Mouse (Mus musculus) CH12.LX (cell line): Measurements from ENCODE around the gene Gm20390. TPM values are rescaled to one million over a fixed set of nuclear protein-coding genes. Genes with fewer than 3 reads are reported as not detected.

Experiments
- DNase-seq: peaks from one replicate; pipeline ENCODE4 v3.0.0-alpha.2; 2013; ENCODE audit errors: extremely low read depth
- H3K27ac ChIP-seq: 2 replicates; pipeline ENCODE4 v1.5.1; 2012; ENCODE audit warnings: low read depth, mild to moderate bottlenecking, control low read depth, moderate library complexity; ENCODE audit not compliant: insufficient read depth
- H3K27me3 ChIP-seq: replicated peaks from 2 replicates; pipeline ENCODE3; 2012; ENCODE audit warnings: inconsistent platforms
- H3K36me3 ChIP-seq, 2 experiments: replicated peaks in 1 of 2; 2 replicates each; pipeline versions ENCODE3 to v1.6.1; 2012; ENCODE audit warnings: inconsistent platforms in 1 of 2, low read length in 1 of 2, mild to moderate bottlenecking in 1 of 2, mixed read lengths in 1 of 2, moderate library complexity in 1 of 2; ENCODE audit not compliant: control insufficient read depth in 1 of 2, insufficient read depth in 1 of 2
- H3K4me1 ChIP-seq, 2 experiments: 2 replicates each; pipeline ENCODE4 v1.6.1; 2012; ENCODE audit warnings: inconsistent platforms in 1 of 2, moderate library complexity in 1 of 2; ENCODE audit not compliant: insufficient read depth in 2 of 2, control insufficient read depth in 1 of 2
- H3K4me2 ChIP-seq: 2 replicates; pipeline ENCODE4 v1.6.1; 2012; ENCODE audit warnings: low read depth, mild to moderate bottlenecking, control low read depth; ENCODE audit not compliant: poor library complexity, insufficient read depth, severe bottlenecking
- H3K4me3 ChIP-seq, 3 experiments: fragments of 150-350 bp in 1 of 3; sonication (generic) in 1 of 3; replicated peaks in 1 of 3; 2 replicates each; pipeline versions ENCODE3 to v1.5.1; 2011 to 2012; ENCODE audit warnings: low read depth in 2 of 3, low read length in 2 of 3, mild to moderate bottlenecking in 2 of 3, moderate library complexity in 2 of 3, control low read depth in 1 of 3, improper control_type of control experiment in 1 of 3, inconsistent platforms in 1 of 3, mixed read lengths in 1 of 3; ENCODE audit not compliant: poor library complexity in 1 of 3
- H3K79me2 ChIP-seq: replicated peaks from 2 replicates; pipeline ENCODE4 v1.6.1; 2012; ENCODE audit warnings: mild to moderate bottlenecking, moderate library complexity; ENCODE audit not compliant: control insufficient read depth, poor library complexity, insufficient read depth, severe bottlenecking; ENCODE audit errors: extremely low read depth
- H3K9ac ChIP-seq: 2 replicates; pipeline ENCODE4 v1.6.1; 2012; ENCODE audit warnings: low read depth, mild to moderate bottlenecking, control low read depth, moderate library complexity; ENCODE audit not compliant: insufficient read depth
- H3K9me3 ChIP-seq: replicated peaks from 2 replicates; pipeline ENCODE3; 2012; ENCODE audit warnings: low read length, inconsistent platforms, mixed read lengths
- CHD1 ChIP-seq: IDR thresholded peaks from 2 replicates; pipeline ENCODE4 v1.6.1; 2012; ENCODE audit warnings: low read depth, low read length, improper control_type of control experiment, inconsistent platforms
- CHD2 ChIP-seq: IDR thresholded peaks from 2 replicates; pipeline ENCODE4 v1.6.1; 2011; ENCODE audit warnings: low read length, improper control_type of control experiment
- E2F4 ChIP-seq: IDR thresholded peaks from 2 replicates; pipeline ENCODE4 v1.6.1; 2011; ENCODE audit warnings: low read depth, low read length, improper control_type of control experiment; ENCODE audit not compliant: insufficient replicate concordance
- EP300 ChIP-seq: IDR thresholded peaks from 2 replicates; pipeline ENCODE4 v1.6.1; 2011; ENCODE audit warnings: low read length, improper control_type of control experiment
- HCFC1 ChIP-seq: IDR thresholded peaks from 2 replicates; pipeline ENCODE4 v1.6.1; 2012; ENCODE audit warnings: low read depth, mild to moderate bottlenecking, inconsistent platforms, low read length, improper control_type of control experiment
- IRF4 ChIP-seq: IDR thresholded peaks from 2 replicates; pipeline ENCODE4 v1.6.1; 2014; ENCODE audit warnings: low read depth, mild to moderate bottlenecking, inconsistent platforms, low read length, improper control_type of control experiment
- JUN ChIP-seq: IDR thresholded peaks from 2 replicates; pipeline ENCODE4 v1.6.1; 2011; ENCODE audit warnings: low read depth, mild to moderate bottlenecking, low read length, improper control_type of control experiment, moderate library complexity; ENCODE audit not compliant: insufficient read depth
- KAT2A ChIP-seq: IDR thresholded peaks from 2 replicates; pipeline ENCODE4 v1.6.1; 2012; ENCODE audit warnings: low read length, improper control_type of control experiment, inconsistent platforms; ENCODE audit not compliant: insufficient replicate concordance
- MAFK ChIP-seq: IDR thresholded peaks from 2 replicates; pipeline ENCODE4 v1.6.1; 2011; ENCODE audit warnings: low read length, improper control_type of control experiment; ENCODE audit not compliant: insufficient replicate concordance
- MAZ ChIP-seq: IDR thresholded peaks from 2 replicates; pipeline ENCODE4 v1.6.1; 2012; ENCODE audit warnings: low read depth, mild to moderate bottlenecking, inconsistent platforms, low read length, improper control_type of control experiment, moderate library complexity
- SIN3A ChIP-seq: IDR thresholded peaks from 2 replicates; pipeline ENCODE4 v1.6.1; 2012; ENCODE audit warnings: low read length, improper control_type of control experiment, inconsistent platforms
- TBP ChIP-seq: conservative IDR thresholded peaks from 2 replicates; pipeline ENCODE4 v1.6.1; 2011; ENCODE audit warnings: low read depth, low read length, improper control_type of control experiment
- TCF12 ChIP-seq: IDR thresholded peaks from 2 replicates; pipeline ENCODE4 v1.6.1; 2014; ENCODE audit warnings: low read depth, mild to moderate bottlenecking, inconsistent platforms, low read length, improper control_type of control experiment
- ZC3H11A ChIP-seq: IDR thresholded peaks from 2 replicates; pipeline ENCODE4 v1.6.1; 2012; ENCODE audit warnings: low read depth, mild to moderate bottlenecking, inconsistent platforms, low read length, improper control_type of control experiment
- ZMIZ1 ChIP-seq: IDR thresholded peaks from 2 replicates; pipeline ENCODE4 v1.6.1; 2012; ENCODE audit warnings: low read depth, mild to moderate bottlenecking, inconsistent platforms, low read length, improper control_type of control experiment
- dilution Hi-C: fragments of 300-500 bp; cut with MboI; formaldehyde crosslinking; loops from 2 replicates; pipeline ENCODE4 v1.14.3; 2020; ENCODE audit warnings: low sequenced_read_pairs; ENCODE audit not compliant: extremely low pct_unique_long_range_greater_than_20kb, extremely low pct_ligation_motif_present
- in situ Hi-C: fragments of 300-500 bp; cut with MboI; formaldehyde crosslinking; loops from 3 replicates; pipeline ENCODE4 v1.14.3; 2019; ENCODE audit warnings: low sequenced_read_pairs, low pct_ligation_motif_present, low pct_unique_long_range_greater_than_20kb, mixed read lengths
- polyA plus RNA-seq: library from polyadenylated mRNA; unstranded; fragments of >175 nt; gene quantifications from 2 replicates; pipeline ENCODE4 v1.2.1, GENCODE M21; 2012; ENCODE audit warnings: low read depth; ENCODE audit not compliant: insufficient read length
- total RNA-seq, 2 experiments: library from RNA; depleted of rRNA; stranded (reverse); fragments of 300-350 nt in 1 of 2; fragments of >200 nt in 1 of 2; gene quantifications; 2 replicates each; pipeline ENCODE4 v1.2.3; 2012 to 2014

The Gm20390 gene
- total and polyA plus RNA-seq, 3 experiments: 136 to 717 (median 691) TPM

DNA sequence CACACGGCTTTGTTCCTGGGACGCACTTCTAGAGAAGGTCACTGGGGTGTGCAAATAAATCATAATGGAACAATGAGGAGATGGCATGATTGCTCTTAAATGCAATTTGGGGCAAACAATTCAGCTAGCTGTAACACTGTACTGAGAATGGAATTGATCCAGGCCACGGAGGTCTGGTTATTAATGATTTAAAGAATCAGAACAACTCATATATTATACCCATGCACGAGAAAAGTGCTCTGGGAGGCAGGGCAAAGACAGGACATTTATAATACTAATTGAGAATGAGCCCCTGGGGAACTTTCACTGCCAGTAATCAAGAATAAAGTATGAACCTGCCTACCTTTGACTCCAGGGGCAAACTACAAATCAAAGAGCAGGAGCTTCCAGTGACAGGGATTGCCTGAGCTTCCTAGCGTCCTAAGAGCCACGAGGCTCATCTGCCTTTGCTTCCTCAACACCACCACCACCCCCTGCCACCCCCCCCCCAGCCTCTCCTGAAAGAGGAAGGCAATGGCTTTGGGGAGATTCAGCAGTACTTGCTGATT lies 11.5 kb upstream of the Gm20390 start:
- H3K27ac ChIP-seq: no peak overlapping the region
- dilution Hi-C loops: no loop called here
- in situ Hi-C loops: no loop called here

DNA sequence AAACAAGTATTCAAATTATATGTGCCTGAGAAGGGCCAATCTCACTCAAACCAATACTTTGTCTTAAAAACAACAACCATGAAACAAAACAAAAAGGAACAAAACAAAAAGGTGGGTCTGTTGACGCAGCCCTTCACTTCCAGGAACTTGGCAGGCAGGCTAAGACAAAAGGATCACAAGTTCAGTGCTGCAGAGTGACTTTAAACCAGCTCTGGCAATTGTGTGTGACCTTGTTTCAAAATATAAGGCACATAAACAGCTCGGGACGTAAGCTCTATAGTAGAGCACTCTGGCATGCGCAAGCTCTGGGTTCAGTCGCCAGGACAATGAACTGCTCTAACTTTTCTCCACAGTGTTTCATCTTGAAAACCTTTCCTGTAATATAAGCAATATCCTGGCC lies 4.9 kb upstream of the Gm20390 start:
- Histone ChIP-seq H3K79me2 (peaks cover 3% of the 10 kb centered on the region), H3K27ac (no peak overlapping the region), H3K4me3 (no peak overlapping the region), H3K4me1 (peaks cover 2 to 11% of the 10 kb centered on the region in 2 experiments; a peak in 1 of 4 replicates), H3K9ac (no peak overlapping the region), H3K9me3 (no peaks in the 10 kb centered on the region), H3K36me3 (no peaks in the 10 kb centered on the region), H3K27me3 (no peaks in the 10 kb centered on the region), H3K4me2 (no peak overlapping the region)
- no peak for TF ChIP-seq HCFC1
- TF ChIP-seq SIN3A: no peak
- TF ChIP-seq E2F4: no peak
- TF ChIP-seq TBP: no peak
- no peak for TF ChIP-seq TCF12
- TF ChIP-seq MAZ: no peak
- no peak for TF ChIP-seq IRF4
- TF ChIP-seq MAFK: no peak
- no peak for TF ChIP-seq EP300
- no peak for TF ChIP-seq ZMIZ1
- TF ChIP-seq KAT2A: no peak
- TF ChIP-seq CHD2: no peak
- no peak for TF ChIP-seq CHD1
- TF ChIP-seq ZC3H11A: no peak
- TF ChIP-seq JUN: no peak
- DNase-seq: no peak
- dilution Hi-C loops: no loop called here
- in situ Hi-C loops: loop anchor here (25.0 kb wide), 1 partner anchor 289 kb away; no protein-coding TSS in a partner anchor

More for the DNA sequence above, 11.5 kb upstream of the Gm20390 start:
- no peak overlapping the region for H3K4me2 ChIP-seq
- TF ChIP-seq TBP: no peak
- DNase-seq: no peak
- no peak overlapping the region for H3K9ac ChIP-seq
- no peaks in the 10 kb centered on the region for H3K27me3 ChIP-seq
- peaks cover 0 to 2% of the 10 kb centered on the region in 2 experiments; a peak in 1 of 4 replicates for H3K4me1 ChIP-seq
- no peaks in the 10 kb centered on the region for H3K9me3 ChIP-seq
- no peaks in the 10 kb centered on the region for H3K79me2 ChIP-seq
- no peak overlapping the region for H3K4me3 ChIP-seq
- H3K36me3 ChIP-seq: no peaks in the 10 kb centered on the region
